Mouse (Mus musculus): Measurements from ENCODE around the gene Slc30a10. TPM values are rescaled to one million over a fixed set of nuclear protein-coding genes. Genes with fewer than 3 reads are reported as not detected.

Slc30a10 gene
- 22.8 and 23.5 TPM in 2 replicates for polyA plus RNA-seq (2014; fragmentation: Nextera tagmentation; extraction: Ambion mirVana)

GRCm38 (mm10) chr1:185454575-185454954, at the start of gene Slc30a10:
Slc30a10 (plus strand) TSS chr1:185454848.
- H3K27ac ChIP-seq (ENCODE audit: low read depth, low read length) = peak within 1 kb of the TSS; percentile 97
- ATAC-seq (replicated peaks; ENCODE audit: low FRiP score) (peak; percentile 98), DNase-seq (ENCODE audit: low spot score) (peak; percentile 79)
- peak within 1 kb of the TSS; percentile 87 for H3K4me3 ChIP-seq (ENCODE audit: low read depth, low read length)
- H3K9ac ChIP-seq (ENCODE audit: low read depth, low read length) = peak within 1 kb of the TSS; percentile 91
- H3K36me3 ChIP-seq (ENCODE audit: control insufficient read depth, insufficient read depth, low read length) = peaks cover 10% of the 10 kb centered on the region; the same call in 1 of the 2 replicates
- no peaks in the 10 kb centered on the region for H3K9me3 ChIP-seq (ENCODE audit: control insufficient read depth, low read length)
- WGBS = 2% methylated on average over 18 of the region's 18 CpGs
- peaks cover 21% of the 10 kb centered on the region for H3K27me3 ChIP-seq (replicated peaks; ENCODE audit: control insufficient read depth, insufficient read depth, low read length)
- H3K4me1 ChIP-seq (replicated peaks; ENCODE audit: control insufficient read depth, insufficient read depth, low read length) = peaks cover 42% of the 10 kb centered on the region
- peak within 1 kb of the TSS; percentile 91 for H3K4me2 ChIP-seq

- 92% methylated on average over 10 of the region's 10 CpGs for WGBS
- no peak for ATAC-seq (replicated peaks; ENCODE audit: low FRiP score)
- H3K4me3 ChIP-seq (ENCODE audit: low read depth, low read length) = no peak overlapping the region
- no peaks in the 10 kb centered on the region for H3K4me1 ChIP-seq (replicated peaks; ENCODE audit: control insufficient read depth, insufficient read depth, low read length)
- no peak overlapping the region for H3K4me2 ChIP-seq
- no peak overlapping the region for H3K9ac ChIP-seq (ENCODE audit: low read depth, low read length)
- H3K27ac ChIP-seq (ENCODE audit: low read depth, low read length) = no peak overlapping the region
- H3K36me3 ChIP-seq (ENCODE audit: control insufficient read depth, insufficient read depth, low read length) = peaks cover 40% of the 10 kb centered on the region
- H3K9me3 ChIP-seq (ENCODE audit: control insufficient read depth, low read length) = no peaks in the 10 kb centered on the region
- no peaks in the 10 kb centered on the region for H3K27me3 ChIP-seq (replicated peaks; ENCODE audit: control insufficient read depth, insufficient read depth, low read length)
- no peak for DNase-seq (ENCODE audit: low spot score)
Measured at GRCm38 (mm10) chr1:185405921-185406320, 48.7 kb upstream of the Slc30a10 start.

GRCm38 (mm10) chr1:185409831-185410230, 44.8 kb upstream of the Slc30a10 start:
- H3K4me3 ChIP-seq (ENCODE audit: low read depth, low read length) = no peak overlapping the region
- H3K4me2 ChIP-seq = no peak overlapping the region
- H3K9ac ChIP-seq (ENCODE audit: low read depth, low read length) = no peak overlapping the region
- H3K9me3 ChIP-seq (ENCODE audit: control insufficient read depth, low read length) = no peaks in the 10 kb centered on the region
- WGBS = 81% methylated on average over 3 of the region's 3 CpGs
- peaks cover 52% of the 10 kb centered on the region for H3K36me3 ChIP-seq (ENCODE audit: control insufficient read depth, insufficient read depth, low read length)
- H3K27me3 ChIP-seq (replicated peaks; ENCODE audit: control insufficient read depth, insufficient read depth, low read length) = no peaks in the 10 kb centered on the region
- H3K27ac ChIP-seq (ENCODE audit: low read depth, low read length) = no peak overlapping the region
- no peak for DNase-seq (ENCODE audit: low spot score)
- ATAC-seq (replicated peaks; ENCODE audit: low FRiP score) = no peak; the same call in 1 of the 2 replicates
- no peaks in the 10 kb centered on the region for H3K4me1 ChIP-seq (replicated peaks; ENCODE audit: control insufficient read depth, insufficient read depth, low read length)

- Histone ChIP-seq H3K36me3 (ENCODE audit: control insufficient read depth, insufficient read depth, low read length) (peaks cover 46% of the 10 kb centered on the region), H3K4me2 (no peak overlapping the region), H3K4me3 (ENCODE audit: low read depth, low read length) (no peak overlapping the region), H3K27me3 (replicated peaks; ENCODE audit: control insufficient read depth, insufficient read depth, low read length) (no peaks in the 10 kb centered on the region), H3K9me3 (ENCODE audit: control insufficient read depth, low read length) (no peaks in the 10 kb centered on the region), H3K27ac (ENCODE audit: low read depth, low read length) (no peak overlapping the region), H3K9ac (ENCODE audit: low read depth, low read length) (no peak overlapping the region), H3K4me1 (replicated peaks; ENCODE audit: control insufficient read depth, insufficient read depth, low read length) (peaks cover 12% of the 10 kb centered on the region)
- no peak for ATAC-seq (replicated peaks; ENCODE audit: low FRiP score)
- 95% methylated on average over 9 of the region's 9 CpGs for WGBS
- DNase-seq (ENCODE audit: low spot score) = no peak
Measured at GRCm38 (mm10) chr1:185418011-185418410, 36.6 kb upstream of the Slc30a10 start.

- DNase-seq (ENCODE audit: low spot score) (no peak), ATAC-seq (replicated peaks; ENCODE audit: low FRiP score) (peak; percentile 47)
- peaks cover 38% of the 10 kb centered on the region for H3K36me3 ChIP-seq (ENCODE audit: control insufficient read depth, insufficient read depth, low read length)
- H3K9me3 ChIP-seq (ENCODE audit: control insufficient read depth, low read length) = no peaks in the 10 kb centered on the region
- H3K4me2 ChIP-seq = no peak overlapping the region
- H3K27me3 ChIP-seq (replicated peaks; ENCODE audit: control insufficient read depth, insufficient read depth, low read length) = no peaks in the 10 kb centered on the region
- 79% methylated on average over 5 of the region's 5 CpGs for WGBS
- no peak overlapping the region for H3K9ac ChIP-seq (ENCODE audit: low read depth, low read length)
- H3K4me3 ChIP-seq (ENCODE audit: low read depth, low read length) = no peak overlapping the region
- H3K4me1 ChIP-seq (replicated peaks; ENCODE audit: control insufficient read depth, insufficient read depth, low read length) = peaks cover 12% of the 10 kb centered on the region
- H3K27ac ChIP-seq (ENCODE audit: low read depth, low read length) = peak overlapping the region; percentile 38
Measured at GRCm38 (mm10) chr1:185419805-185420204, 34.8 kb upstream of the Slc30a10 start.

GRCm38 (mm10) chr1:185420776-185421175, 33.9 kb upstream of the Slc30a10 start:
- no peak overlapping the region for H3K4me3 ChIP-seq (ENCODE audit: low read depth, low read length)
- peak; percentile 54 for ATAC-seq (replicated peaks; ENCODE audit: low FRiP score)
- no peak overlapping the region for H3K4me2 ChIP-seq
- H3K9ac ChIP-seq (ENCODE audit: low read depth, low read length) = no peak overlapping the region; the same call in 1 of the 2 replicates
- DNase-seq (ENCODE audit: low spot score) = no peak
- no peaks in the 10 kb centered on the region for H3K27me3 ChIP-seq (replicated peaks; ENCODE audit: control insufficient read depth, insufficient read depth, low read length)
- peaks cover 12% of the 10 kb centered on the region for H3K4me1 ChIP-seq (replicated peaks; ENCODE audit: control insufficient read depth, insufficient read depth, low read length)
- H3K9me3 ChIP-seq (ENCODE audit: control insufficient read depth, low read length) = no peaks in the 10 kb centered on the region
- 76% methylated on average over 6 of the region's 6 CpGs for WGBS
- 0 out of 2 replicates have a peak overlapping the region, but pooled peaks have one; percentile 41 for H3K27ac ChIP-seq (ENCODE audit: low read depth, low read length)
- peaks cover 33% of the 10 kb centered on the region for H3K36me3 ChIP-seq (ENCODE audit: control insufficient read depth, insufficient read depth, low read length)

- ATAC-seq (replicated peaks; ENCODE audit: low FRiP score) = no peak
- H3K27me3 ChIP-seq (replicated peaks; ENCODE audit: control insufficient read depth, insufficient read depth, low read length) = no peaks in the 10 kb centered on the region
- no peak for DNase-seq (ENCODE audit: low spot score)
- H3K4me3 ChIP-seq (ENCODE audit: low read depth, low read length) = no peak overlapping the region
- WGBS = 95% methylated on average over 5 of the region's 5 CpGs
- no peaks in the 10 kb centered on the region for H3K4me1 ChIP-seq (replicated peaks; ENCODE audit: control insufficient read depth, insufficient read depth, low read length)
- no peak overlapping the region for H3K27ac ChIP-seq (ENCODE audit: low read depth, low read length)
- no peak overlapping the region for H3K4me2 ChIP-seq
- H3K9ac ChIP-seq (ENCODE audit: low read depth, low read length) = no peak overlapping the region
- H3K9me3 ChIP-seq (ENCODE audit: control insufficient read depth, low read length) = no peaks in the 10 kb centered on the region
- peaks cover 18% of the 10 kb centered on the region for H3K36me3 ChIP-seq (ENCODE audit: control insufficient read depth, insufficient read depth, low read length)
Measured at GRCm38 (mm10) chr1:185426583-185426982, 28.1 kb upstream of the Slc30a10 start.

GRCm38 (mm10) chr1:185430488-185430887, 24.2 kb upstream of the Slc30a10 start:
- H3K9me3 ChIP-seq (ENCODE audit: control insufficient read depth, low read length) = no peaks in the 10 kb centered on the region
- ATAC-seq (replicated peaks; ENCODE audit: low FRiP score) = no peak
- no peaks in the 10 kb centered on the region for H3K27me3 ChIP-seq (replicated peaks; ENCODE audit: control insufficient read depth, insufficient read depth, low read length)
- peaks cover 14% of the 10 kb centered on the region for H3K36me3 ChIP-seq (ENCODE audit: control insufficient read depth, insufficient read depth, low read length)
- no peak overlapping the region for H3K27ac ChIP-seq (ENCODE audit: low read depth, low read length)
- no peaks in the 10 kb centered on the region for H3K4me1 ChIP-seq (replicated peaks; ENCODE audit: control insufficient read depth, insufficient read depth, low read length)
- no peak overlapping the region for H3K9ac ChIP-seq (ENCODE audit: low read depth, low read length)
- no peak for DNase-seq (ENCODE audit: low spot score)
- no peak overlapping the region for H3K4me3 ChIP-seq (ENCODE audit: low read depth, low read length)
- H3K4me2 ChIP-seq = no peak overlapping the region
- 93% methylated on average over 5 of the region's 5 CpGs for WGBS

- no peaks in the 10 kb centered on the region for H3K9me3 ChIP-seq (ENCODE audit: control insufficient read depth, low read length)
- H3K4me2 ChIP-seq = no peak overlapping the region
- DNase-seq (ENCODE audit: low spot score) (no peak), ATAC-seq (replicated peaks; ENCODE audit: low FRiP score) (no peak)
- H3K9ac ChIP-seq (ENCODE audit: low read depth, low read length) = no peak overlapping the region
- no peaks in the 10 kb centered on the region for H3K4me1 ChIP-seq (replicated peaks; ENCODE audit: control insufficient read depth, insufficient read depth, low read length)
- no peak overlapping the region for H3K27ac ChIP-seq (ENCODE audit: low read depth, low read length)
- H3K4me3 ChIP-seq (ENCODE audit: low read depth, low read length) = no peak overlapping the region
- H3K36me3 ChIP-seq (ENCODE audit: control insufficient read depth, insufficient read depth, low read length) = peaks cover 14% of the 10 kb centered on the region
- WGBS = 80% methylated on average over 6 of the region's 6 CpGs
- H3K27me3 ChIP-seq (replicated peaks; ENCODE audit: control insufficient read depth, insufficient read depth, low read length) = no peaks in the 10 kb centered on the region
Measured at GRCm38 (mm10) chr1:185431245-185431997, 23.2 kb upstream of the Slc30a10 start.

Data from liver, embryonic 11.5 days (tissue).